Mouse (Mus musculus) thymus, postnatal 0 days (tissue): ENCODE data around the gene Slirp. TPM values are rescaled to one million over a fixed set of nuclear protein-coding genes. Genes with fewer than 3 reads are reported as not detected.

Experiments
- DNase-seq: peaks from one replicate; pipeline ENCODE4 v3.0.0-alpha.2; 2015; ENCODE audit warnings: low spot score
- polyA plus RNA-seq: library from polyadenylated mRNA; unstranded; fragments of >200 nt; fragmentation: Nextera tagmentation; extraction: Ambion mirVana; gene quantifications from 2 replicates; pipeline ENCODE4 v1.2.1, GENCODE M21; 2015

The Slirp gene
- polyA plus RNA-seq: 278 and 300 TPM in 2 replicates

GRCm38 (mm10) chr12:87443700-87444122, at the start of gene Slirp, which contains the start of gene Alkbh1:
Gene Slirp (plus strand): TSS chr12:87443896.
Gene Alkbh1 (minus strand): TSS chr12:87444017.
- peak; percentile 92 for DNase-seq

GRCm38 (mm10) chr12:87394316-87394715, 49.4 kb upstream of the Slirp start:
- no peak for DNase-seq

GRCm38 (mm10) chr12:87397126-87397525, 46.6 kb upstream of the Slirp start:
- DNase-seq: no peak

- no peak for DNase-seq
These were observed 45.8 kb upstream of the Slirp start for GRCm38 (mm10) chr12:87397811-87398417.

GRCm38 (mm10) chr12:87399119-87399819, 44.4 kb upstream of the Slirp start:
- DNase-seq: no peak

GRCm38 (mm10) chr12:87401883-87402282, 41.8 kb upstream of the Slirp start:
- no peak for DNase-seq

- no peak for DNase-seq
These were observed 38.5 kb upstream of the Slirp start for GRCm38 (mm10) chr12:87405165-87405564.

GRCm38 (mm10) chr12:87405721-87406120, 38.0 kb upstream of the Slirp start:
- DNase-seq: no peak

- DNase-seq: no peak
These were observed 35.7 kb upstream of the Slirp start for GRCm38 (mm10) chr12:87407869-87408605.

GRCm38 (mm10) chr12:87409123-87409522, 34.6 kb upstream of the Slirp start:
- DNase-seq: no peak

GRCm38 (mm10) chr12:87410999-87411398, 32.7 kb upstream of the Slirp start:
- no peak for DNase-seq

GRCm38 (mm10) chr12:87413179-87413790, 30.4 kb upstream of the Slirp start:
- peak; percentile 55 for DNase-seq

- no peak for DNase-seq
These were observed 28.3 kb upstream of the Slirp start for GRCm38 (mm10) chr12:87415358-87415757.

- DNase-seq: peak; percentile 68
These were observed 27.0 kb upstream of the Slirp start for GRCm38 (mm10) chr12:87416690-87417089.

- DNase-seq: no peak
These were observed 24.8 kb upstream of the Slirp start for GRCm38 (mm10) chr12:87418921-87419320.

- no peak for DNase-seq
These were observed 23.7 kb upstream of the Slirp start for GRCm38 (mm10) chr12:87419974-87420485.

- no peak for DNase-seq
These were observed 21.8 kb upstream of the Slirp start for GRCm38 (mm10) chr12:87421708-87422507.

- DNase-seq: no peak
These were observed 20.0 kb upstream of the Slirp start for GRCm38 (mm10) chr12:87423700-87424099.

GRCm38 (mm10) chr12:87424516-87424915, 19.2 kb upstream of the Slirp start:
- no peak for DNase-seq

GRCm38 (mm10) chr12:87426354-87427031, 17.2 kb upstream of the Slirp start:
- no peak for DNase-seq
